Mouse (Mus musculus) heart, adult 2 months (tissue): ENCODE data around the gene Gck.

Experiments
- CTCF ChIP-seq: fragments of 200-600 bp; IDR thresholded peaks from 2 replicates; pipeline ENCODE4 v1.8.1; 2022; ENCODE audit warnings: antibody characterized with exemption, mild to moderate bottlenecking, moderate library complexity
- EP300 ChIP-seq: fragments of 200-500 bp; IDR thresholded peaks from 2 replicates; pipeline ENCODE4 v1.6.1; 2011; ENCODE audit warnings: low read depth, low read length, control low read depth; ENCODE audit not compliant: insufficient read depth

- no peak for TF ChIP-seq CTCF
- no peak for TF ChIP-seq EP300
These were observed 2.1 kb downstream of the Gck start for GRCm38 (mm10) chr11:5947796-5948195.
